Mouse (Mus musculus) liver, adult 2 months (tissue): ENCODE measurements around the gene Plcg1.

Source experiments
- CTCF ChIP-seq: fragments of 200-500 bp; IDR thresholded peaks from 2 replicates; pipeline ENCODE4 v1.5.1; 2011; ENCODE audit warnings: low read depth, low read length, control low read depth
- POLR2A ChIP-seq: fragments of 200-500 bp; IDR thresholded peaks from 2 replicates; pipeline ENCODE4 v1.6.1; 2011; ENCODE audit warnings: low read length, control low read depth; ENCODE audit not compliant: insufficient read depth; ENCODE audit errors: extremely low read depth

- TF ChIP-seq CTCF (no peak), POLR2A (no peak)
Measured at GRCm38 (mm10) chr2:160730797-160731116, 343 bp upstream of the Plcg1 start.
